Mouse (Mus musculus) adrenal gland, postnatal 14 days (tissue): ENCODE measurements around the gene Gabpb2. TPM values are rescaled to one million over a fixed set of nuclear protein-coding genes. Genes with fewer than 3 reads are reported as not detected.

Source experiments
- DNase-seq: peaks from one replicate; pipeline ENCODE4 v3.0.0; 2021; ENCODE audit warnings: mixed read lengths
- long read RNA-seq, 2 experiments: library from polyadenylated mRNA; stranded (forward); transcript quantifications; one replicate each; pipeline ENCODE4 v2.0.0; 2021
- total RNA-seq: library from RNA; stranded (reverse); gene quantifications from 2 replicates; pipeline ENCODE4 v1.2.3, GENCODE M21; 2021

The Gabpb2 gene
- 22.6 and 26.4 TPM in 2 replicates for total RNA-seq
- long read RNA-seq, experiment 1, partial matches to known transcripts: 0 of 2 reads
- long read RNA-seq, experiment 1, other reads (novel, unspliced or antisense): 1 of 2 reads
- long read RNA-seq, experiment 2, partial matches to known transcripts: 0 of 8 reads
- long read RNA-seq, experiment 2, other reads (novel, unspliced or antisense): 8 of 8 reads

DNA sequence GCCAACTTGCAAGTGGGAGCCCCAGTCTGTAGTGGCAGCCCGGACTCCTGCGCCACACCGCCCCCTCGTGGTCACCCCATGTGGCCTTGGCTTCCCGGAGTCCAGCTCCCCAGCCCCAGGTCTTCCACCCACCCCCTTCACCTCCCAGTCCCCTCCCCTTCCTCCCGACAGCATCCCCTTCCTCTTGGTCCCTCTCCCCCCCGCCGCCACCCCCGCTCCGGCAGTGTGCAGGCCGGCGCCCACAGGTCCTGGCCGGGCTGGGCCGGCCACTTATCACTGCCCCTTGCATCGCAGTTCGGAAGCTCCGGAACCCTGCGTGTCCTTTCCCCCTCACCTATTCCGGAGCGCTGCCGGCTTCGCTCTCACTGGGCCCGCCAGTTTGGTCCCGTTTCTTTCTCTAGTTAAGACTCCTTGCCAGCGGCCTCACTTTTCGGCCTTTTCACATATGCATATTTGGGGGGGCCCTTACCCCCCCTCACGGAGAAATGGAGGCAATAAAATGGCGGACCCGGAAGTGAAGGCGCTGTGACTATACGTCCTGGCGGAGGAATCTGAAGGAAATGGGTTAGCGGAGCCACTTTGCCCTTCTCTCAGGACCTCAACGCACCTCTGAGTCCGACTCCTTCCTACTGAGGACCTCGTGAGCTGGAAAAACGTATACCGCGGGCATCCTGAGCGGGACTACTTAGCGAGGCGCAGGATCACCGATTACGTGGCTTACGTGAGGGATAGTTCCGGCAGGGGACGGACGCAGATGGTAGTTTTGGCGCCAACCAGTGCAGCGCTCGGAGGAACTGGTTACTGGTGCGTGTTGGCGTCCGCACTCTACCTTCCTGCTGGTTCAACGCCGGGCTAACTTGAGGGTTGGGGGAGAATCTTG is at the start of gene Gabpb2:
Gabpb2 (minus strand) TSS at position 662 of the 880 bp plus-strand sequence.
- peak; percentile 98 for DNase-seq

DNA sequence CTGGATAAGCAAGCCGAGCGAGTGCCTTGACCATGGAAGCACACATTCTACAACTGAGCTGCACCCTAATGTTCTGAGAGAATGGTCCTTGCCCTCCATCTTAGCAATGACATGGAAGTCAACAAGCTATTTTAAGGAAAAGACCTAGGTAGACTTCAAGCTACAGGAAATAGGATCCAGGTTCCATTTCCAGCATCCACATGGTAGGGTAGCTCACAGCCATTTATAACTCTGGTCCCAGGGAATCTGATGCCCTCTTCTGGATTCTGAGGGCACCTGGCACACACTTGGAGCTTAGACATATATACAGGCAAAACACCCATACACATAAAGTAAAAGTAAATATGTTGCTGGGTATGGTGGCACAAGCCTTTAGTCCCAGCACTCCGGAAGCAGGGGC is 48.3 kb upstream of the Gabpb2 start:
- no peak for DNase-seq

DNA sequence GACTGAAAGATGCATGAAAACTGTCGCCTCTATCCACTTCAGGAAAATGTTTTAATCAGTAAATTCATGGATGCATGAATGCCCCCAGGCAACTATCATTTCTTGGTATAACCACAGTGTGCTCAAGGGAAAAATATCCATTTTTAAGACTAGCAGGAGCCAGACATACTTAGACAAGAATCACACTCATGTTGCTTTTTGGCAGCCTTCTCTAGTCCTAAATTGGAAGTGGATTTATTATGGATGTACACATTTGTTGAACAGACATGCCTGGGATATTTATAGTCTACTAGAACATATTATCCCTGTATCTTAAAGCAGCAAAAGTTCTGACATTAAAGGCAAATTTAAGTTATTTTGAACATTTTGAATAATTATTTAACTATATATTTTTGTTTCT is 47.0 kb upstream of the Gabpb2 start:
- no peak for DNase-seq

DNA sequence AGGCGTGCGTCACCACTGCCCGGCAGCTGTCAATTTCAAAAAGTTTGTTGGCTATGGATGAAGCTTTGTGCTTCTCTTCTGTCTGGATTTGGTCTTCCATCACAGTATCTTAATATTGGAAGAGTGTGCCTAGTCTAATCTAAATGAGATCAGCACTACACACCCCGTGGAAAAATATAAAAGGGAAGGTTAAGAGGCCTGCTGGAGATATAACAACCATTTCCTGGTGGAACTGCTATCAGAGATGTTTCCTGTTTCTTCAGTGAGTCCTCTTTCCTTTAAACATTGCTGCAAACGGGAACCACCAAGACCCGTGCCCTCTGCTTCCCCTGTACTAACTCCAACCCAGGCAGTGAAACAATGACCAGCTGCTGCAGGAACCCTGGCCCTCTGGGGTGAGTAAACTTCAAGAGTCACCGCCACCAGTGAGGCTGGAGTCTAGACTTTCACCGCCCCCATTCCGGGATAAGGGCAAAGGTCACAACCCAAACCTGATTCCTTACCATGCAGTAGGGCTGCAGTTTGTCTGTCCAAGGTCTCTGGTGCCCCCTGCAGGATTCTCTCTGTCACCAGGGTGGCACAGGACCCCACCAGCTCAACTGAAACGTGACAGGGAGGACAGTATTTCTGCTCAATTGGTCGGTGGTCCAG is 45.5 kb upstream of the Gabpb2 start:
- DNase-seq: peak; percentile 82

DNA sequence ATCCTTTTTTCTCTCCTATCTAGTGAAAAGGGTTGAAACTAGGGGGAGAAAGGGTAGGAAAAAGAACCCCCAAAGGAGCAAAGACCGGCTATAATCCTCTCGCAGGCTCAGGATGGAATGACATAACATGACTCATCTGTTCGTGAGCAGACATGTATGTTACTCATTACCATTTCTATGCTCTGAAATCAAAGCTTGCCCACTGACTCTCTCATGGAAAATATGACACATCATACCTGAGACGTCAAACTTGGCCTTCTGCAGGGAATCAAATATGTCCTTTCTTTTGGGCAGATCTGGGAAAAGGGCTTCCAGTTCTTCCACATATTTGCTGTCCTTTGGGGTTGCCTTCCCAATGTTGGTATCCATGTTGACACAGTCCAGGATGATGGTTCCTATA is 44.3 kb upstream of the Gabpb2 start:
- no peak for DNase-seq

DNA sequence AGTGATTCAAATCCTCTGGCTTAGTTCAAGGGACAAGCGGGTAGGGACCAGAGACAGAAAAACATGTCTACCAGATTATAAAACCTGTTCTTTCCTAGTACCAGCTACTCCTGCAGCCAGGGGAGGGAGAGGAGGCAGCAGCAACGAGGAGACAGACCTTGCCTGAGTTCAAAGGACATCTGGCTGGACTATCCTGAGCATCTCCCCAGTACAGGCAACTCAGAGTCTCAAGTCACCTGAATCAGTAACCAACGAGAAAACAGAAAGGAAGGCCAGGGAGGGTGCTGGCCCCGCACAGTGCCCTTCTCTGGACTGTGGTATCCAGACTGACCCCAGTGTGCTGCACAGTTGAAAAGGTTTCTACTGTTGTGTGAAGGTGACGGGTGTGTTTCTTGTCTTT is 39.2 kb upstream of the Gabpb2 start:
- DNase-seq: no peak

DNA sequence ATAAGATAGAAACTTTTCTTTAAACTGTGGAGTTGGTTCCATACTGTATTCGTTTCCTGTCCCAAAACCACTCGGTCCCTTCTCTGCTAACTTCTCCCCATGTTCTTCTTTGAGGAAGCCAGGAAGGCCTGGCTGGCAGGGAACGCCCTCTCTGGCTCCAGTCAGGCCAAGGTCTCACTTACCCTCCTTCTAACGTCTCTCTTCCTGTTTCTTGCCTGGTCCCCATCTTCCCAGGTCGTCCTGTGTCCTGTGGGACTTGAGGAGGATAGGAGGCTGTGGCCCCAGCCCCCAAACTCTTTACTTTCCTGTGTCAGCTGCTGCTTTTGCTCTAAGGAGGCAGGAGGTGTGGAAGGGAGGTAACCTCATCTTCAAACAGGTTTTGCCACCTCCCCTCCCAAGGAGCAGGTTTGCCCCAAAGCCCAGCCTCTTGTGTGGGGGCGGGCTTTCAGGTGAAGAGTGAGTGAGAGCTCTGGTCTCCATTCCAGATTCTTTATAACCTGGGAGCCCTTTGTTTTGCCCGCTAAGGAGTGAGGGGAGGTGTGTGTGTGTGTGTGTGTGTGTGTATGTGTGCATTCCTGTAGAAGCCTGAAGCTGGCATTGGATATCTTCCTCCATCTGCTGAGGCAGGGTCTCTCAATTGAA is 33.2 kb upstream of the Gabpb2 start, which contains the start of gene Bnipl:
Bnipl (minus strand) TSS at position 411 of the 642 bp plus-strand sequence.
- no peak for DNase-seq

DNA sequence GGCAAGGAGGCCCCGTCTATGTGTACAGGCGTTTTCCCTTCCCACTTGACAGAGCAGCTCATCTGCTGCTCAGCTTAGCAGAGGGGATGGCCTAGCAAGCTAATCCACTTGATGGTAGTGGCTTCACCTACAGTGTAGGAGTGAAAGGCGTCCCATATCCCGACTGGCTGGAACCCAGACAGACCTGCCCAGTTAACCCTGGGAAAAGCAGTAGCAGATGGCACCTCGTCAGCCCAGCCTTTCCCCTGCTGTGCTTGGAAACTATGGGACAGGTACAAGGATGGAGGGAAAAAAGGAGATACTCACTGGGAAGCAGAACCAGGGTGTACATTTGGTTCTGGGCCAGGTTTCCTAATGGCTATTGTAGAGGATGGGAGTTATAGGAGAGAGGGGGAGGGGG is 32.6 kb upstream of the Gabpb2 start:
- DNase-seq: no peak

DNA sequence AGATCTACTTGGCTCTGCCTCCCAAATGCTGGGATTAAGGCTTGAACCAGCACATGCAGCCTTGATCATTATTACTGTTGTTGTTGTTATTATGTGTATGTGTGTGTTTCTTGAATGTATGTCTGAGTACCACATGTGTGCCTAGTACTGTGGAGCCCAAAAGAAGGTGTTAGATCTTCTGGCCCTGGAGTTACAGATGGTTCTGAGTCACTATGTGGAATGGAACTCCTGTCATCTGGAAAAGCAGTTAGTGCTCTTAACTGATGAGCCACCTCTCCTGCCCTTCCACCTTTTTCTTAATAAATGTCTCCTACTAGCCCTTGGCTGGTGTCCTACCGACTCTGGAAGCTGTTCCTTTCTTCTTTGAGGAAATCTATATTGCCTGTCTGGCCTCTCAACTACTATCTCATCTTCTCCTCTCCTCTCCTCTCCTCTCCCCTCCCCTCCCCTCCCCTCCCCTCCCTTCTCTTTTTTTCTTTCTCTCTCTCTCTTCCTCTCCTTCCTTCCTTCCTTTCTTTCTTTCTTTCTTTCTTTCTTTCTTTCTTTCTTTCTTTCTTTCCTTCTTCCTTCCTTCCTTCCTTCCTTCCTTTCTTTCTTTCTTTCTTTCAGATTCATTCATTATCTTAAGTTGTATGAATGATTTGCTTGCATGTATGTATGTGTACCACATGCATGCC is 30.1 kb upstream of the Gabpb2 start:
- no peak for DNase-seq

DNA sequence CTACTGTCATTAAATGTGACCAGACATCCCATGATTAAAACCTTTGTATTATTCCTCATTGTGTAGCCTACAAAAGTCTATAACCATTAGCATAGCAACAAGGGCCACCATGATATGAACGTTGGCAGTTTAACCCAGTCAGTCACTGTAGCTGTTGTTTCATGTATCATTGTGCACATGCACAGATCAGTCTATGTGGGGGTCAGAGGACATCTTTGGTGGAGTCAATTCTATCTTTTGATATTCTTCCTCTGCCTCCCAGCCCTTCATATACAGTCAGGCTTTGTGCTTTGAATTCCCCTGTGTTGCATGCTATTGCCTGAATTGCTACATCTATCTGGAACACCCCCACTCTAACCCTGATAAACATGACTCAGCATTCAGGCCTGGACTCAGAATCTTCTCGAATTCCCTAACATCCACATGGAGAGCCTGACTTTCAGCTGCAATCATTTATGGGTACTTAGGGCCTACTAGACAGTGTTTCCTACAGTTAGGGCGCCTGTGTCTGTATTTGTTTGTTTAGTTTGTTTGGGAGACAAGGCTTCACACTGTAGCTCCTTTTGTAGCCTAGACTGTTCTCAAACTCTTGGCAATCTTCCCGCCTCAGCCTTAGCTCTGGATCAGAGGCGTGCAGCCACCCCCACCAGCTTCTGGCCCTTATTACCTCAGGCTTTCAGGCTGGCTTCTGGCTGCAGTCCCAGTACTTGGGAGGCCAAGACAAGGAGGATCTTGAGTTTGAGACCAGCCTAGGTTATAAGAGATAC is 28.9 kb upstream of the Gabpb2 start:
- peak; percentile 74 for DNase-seq

DNA sequence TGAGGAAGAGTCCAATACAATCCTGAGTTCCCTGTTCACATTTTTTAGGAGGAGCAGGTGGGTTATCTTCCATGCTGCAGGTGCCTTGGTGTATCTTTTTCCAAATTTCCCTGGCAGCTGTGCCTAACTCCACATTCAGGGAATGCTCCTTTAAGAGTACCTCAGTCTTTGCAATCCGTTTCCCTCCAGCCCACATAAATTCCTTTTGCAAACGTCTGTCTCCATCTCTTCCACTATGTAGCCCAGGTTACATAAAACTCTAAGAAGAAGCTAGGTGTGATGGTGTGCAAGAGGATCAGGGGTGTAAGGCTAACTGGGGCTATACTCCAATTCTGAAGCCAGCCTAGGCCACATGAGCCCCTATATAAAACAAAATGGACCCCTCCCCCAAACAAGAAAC is 25.4 kb upstream of the Gabpb2 start:
- DNase-seq: no peak

DNA sequence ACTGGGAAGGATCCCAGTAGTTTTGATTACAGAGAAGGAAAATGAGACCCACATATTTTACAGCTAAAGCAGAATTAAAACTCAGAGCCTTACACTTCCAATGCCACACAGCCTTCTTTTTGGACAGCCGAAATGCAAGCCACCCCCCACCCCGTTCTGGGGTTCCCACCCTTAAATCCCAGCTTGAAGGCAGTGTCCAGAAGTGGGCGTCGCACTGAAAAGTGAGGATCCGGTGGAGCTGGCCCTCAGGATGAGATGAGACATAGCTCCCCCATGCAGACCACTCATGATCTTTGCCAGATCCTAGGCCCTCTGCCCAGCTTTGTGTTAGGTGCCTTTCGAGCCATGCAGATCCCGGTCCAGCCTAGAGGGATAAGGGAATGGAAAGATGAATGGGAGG is 23.8 kb upstream of the Gabpb2 start, which contains the start of gene Gm128:
Gm128 (minus strand) TSS at position 101 of the 400 bp plus-strand sequence.
- DNase-seq: no peak

DNA sequence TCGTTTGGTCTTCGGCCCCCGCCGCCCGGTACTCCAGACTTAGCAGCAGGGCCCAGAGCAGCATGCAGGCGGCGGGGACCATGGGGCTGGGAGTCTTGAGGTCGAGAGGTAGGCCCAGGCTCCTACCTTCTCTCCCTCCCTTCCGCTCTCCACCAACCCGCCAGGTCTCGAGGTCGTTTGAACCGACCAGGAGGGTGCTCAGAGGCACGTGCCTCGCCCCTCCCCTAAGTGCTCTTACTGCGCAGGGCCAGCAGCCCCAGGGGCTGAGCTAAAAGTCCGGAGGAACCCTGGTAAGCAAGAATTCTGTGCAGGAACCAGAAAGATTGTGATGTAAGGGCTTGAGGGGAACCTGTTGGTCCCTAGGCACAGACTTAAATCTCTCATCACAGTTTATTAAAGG is 23.2 kb upstream of the Gabpb2 start:
- no peak for DNase-seq

DNA sequence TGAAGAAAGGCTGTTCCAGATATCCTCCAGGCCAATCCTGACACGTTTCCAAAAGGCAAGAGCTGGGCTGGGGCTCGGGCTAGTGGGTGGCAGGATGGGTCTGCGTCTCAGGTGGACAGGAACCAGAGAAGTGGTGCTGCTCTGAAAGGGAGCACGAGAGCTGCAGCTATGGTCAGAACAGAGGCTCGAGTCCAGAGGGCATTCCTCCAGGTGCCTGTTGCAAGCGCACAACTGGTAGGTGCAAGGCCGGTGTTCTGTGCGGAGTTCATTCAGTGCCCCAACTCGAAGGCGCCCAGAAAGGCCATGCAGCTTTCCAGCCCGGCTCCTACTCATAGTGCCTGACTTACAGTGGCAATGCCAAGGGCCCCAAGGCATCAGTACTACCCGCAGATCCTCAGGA is 22.3 kb upstream of the Gabpb2 start:
- DNase-seq: no peak

DNA sequence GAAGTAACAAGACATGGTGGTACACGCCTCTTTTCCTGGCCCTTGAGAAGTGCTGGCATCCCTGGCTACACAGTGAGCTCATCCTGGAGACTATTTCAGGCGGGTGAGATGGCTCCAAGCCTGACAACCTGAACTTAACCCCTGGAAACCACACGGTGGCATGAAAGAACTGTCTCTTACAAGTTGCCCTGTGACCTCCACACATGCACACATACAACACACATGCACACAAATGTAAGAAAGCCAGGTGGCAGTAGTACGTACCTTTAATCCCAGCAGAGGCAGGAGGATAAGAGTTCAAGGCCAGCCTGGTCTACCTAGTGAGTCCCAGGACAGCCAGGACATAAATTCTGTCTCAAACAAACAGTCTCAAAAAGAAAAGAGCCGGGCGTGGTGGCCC is 21.3 kb upstream of the Gabpb2 start:
- DNase-seq: no peak

DNA sequence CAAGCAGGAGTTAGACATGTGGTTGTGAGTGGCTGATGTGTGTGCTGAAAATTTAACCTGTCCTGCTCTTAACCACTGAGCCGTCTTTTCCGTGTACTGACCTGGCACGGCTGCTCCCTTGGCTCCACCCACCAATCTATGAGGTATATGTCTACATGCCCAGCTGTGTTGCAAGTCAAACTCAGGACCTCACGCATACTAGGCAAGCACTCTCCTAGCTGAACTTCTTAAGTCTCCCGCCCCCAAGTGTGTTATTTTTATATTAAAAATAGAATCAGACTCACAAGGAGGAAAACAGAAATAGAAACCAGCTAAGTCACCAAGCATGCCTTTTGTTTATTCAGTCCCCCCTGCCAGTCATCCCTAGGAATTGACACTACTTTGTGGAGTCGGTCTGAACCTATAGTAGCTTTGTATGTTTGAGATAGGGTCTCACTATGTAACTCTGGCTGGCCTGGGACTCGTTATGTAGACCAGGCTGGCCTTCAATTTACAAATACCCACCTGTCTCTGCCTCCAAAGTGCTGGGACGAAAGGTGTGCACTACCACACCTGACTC is 19.9 kb upstream of the Gabpb2 start:
- no peak for DNase-seq

DNA sequence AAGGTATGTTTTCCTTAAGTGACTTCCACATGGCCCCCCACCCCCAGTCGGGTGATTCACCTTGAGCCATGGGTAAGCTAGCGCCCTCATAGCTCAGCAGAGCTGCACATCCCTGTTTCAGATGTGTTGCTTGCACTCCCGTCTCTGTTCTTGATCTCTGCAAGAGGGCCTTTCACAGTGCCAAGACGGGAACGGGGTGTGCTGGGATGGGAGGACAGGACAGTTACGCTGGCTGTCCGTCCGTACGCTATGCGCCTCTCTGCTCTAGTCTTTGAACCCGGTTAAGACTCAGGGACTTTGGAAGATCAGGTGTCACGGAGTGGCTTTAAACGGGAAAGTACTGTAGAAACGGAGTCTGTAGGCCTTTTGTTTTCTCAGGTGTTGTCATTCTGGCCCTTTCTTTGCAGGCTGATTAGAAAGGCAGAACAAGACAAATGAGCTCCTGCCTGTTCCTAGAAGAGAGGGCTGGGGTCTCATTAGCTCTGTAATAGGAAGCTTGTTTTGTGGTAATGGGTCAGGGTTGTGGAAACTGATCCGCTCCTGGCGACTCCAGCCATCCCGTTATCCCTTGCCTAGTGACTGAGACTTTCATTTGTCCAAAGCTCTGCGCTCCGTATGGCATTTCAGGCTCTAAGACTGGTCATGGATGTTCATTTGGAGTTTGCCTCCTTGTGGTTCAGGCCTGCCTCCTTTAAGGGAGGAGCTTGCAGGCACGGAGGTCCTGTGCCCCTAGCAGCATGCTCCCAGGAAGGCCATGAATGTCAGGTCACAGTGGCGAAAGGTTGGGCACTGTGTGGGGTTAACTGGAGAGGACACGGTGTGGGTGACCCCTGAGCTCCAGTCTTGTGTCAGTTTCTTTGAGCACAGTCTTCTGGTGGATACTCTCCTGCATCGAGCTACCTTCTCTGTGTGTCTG is 17.9 kb upstream of the Gabpb2 start:
- no peak for DNase-seq

DNA sequence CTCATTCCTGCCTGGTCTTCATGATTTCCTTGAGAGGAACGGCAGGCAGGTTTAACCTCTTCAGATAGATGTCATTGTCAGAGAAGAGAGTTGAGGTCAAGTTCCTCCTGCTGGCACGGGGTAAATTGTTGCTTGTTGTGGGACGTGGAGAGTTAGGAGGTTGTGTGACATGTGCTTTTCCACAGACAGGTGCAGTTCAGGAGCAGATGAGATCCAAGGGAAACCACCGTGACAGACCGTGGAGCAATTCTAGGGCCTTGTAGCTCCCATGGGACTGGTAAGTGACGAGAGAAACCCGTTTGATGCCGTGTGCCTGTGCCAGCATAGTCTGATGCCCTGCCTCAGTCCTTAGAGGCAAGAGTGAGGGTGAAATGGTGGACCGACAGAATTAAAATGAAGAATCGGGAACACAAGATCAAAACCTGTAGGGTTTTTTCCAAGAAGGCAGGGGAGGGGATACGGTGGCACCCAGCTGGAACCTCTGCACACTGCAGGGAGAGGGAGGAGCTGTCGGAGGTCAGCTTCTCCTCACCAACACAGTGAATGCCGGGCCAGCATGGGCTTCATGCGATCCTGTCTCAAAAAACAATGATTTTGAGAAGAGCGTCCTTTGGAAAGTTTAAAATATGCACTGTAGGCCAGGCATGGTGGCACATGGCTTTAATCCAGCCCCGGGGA is 15.7 kb upstream of the Gabpb2 start:
- no peak for DNase-seq

DNA sequence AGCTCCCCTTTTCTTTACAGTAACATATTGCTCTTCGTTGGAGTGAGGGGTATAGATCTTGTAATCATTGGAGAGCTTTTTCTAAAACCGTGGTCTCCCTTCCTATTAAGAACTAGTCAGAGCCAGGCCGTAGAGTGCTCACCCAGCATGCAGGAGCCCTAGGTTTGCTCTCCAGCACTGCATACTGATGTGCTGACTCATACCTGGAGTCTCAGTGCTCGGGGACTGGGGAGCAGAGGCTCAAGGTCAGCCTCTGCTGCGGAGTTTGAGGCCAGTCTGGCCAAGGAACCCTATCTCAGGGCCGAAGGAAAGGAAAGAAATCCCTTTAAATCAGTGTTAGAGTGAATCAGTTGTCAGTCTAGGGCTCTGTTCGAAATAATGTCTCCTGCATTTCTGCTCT is 15.1 kb upstream of the Gabpb2 start:
- DNase-seq: peak; percentile 78
